Comparison of ENCODE assay signal across 8 mouse cellular contexts in genomic region chr12:111769816-111770577, GRCm38 (mm10). TPM values are rescaled to one million over a fixed set of nuclear protein-coding genes. Genes with fewer than 3 reads are reported as not detected.
DNase-seq lines count a peak whose midpoint lies in the region; ATAC-seq lines count a peak whose summit lies in the region.

No protein-coding gene starts in this region.

- H3K4me3 ChIP-seq in heart, embryonic 16.5 days (ENCODE audit: low read length), result no peak overlapping the region
- H3K4me3 ChIP-seq in neural tube, embryonic 12.5 days, result no peak overlapping the region
- no peak overlapping the region for H3K4me3 ChIP-seq in intestine, embryonic 16.5 days (ENCODE audit: low read length)
- no peak overlapping the region for H3K4me3 ChIP-seq in stomach, embryonic 16.5 days (replicated peaks; ENCODE audit: low read length)

- 0 out of 2 replicates have a peak overlapping the region, but pooled peaks have one; percentile 39 for H3K9ac ChIP-seq in heart, embryonic 16.5 days (ENCODE audit: low read length)
- H3K9ac ChIP-seq in neural tube, embryonic 12.5 days, result no peak overlapping the region
- H3K9ac ChIP-seq in intestine, embryonic 16.5 days (ENCODE audit: low read depth, low read length), result no peak overlapping the region
- no peak overlapping the region for H3K9ac ChIP-seq in stomach, embryonic 16.5 days (ENCODE audit: low read length)

- no peak overlapping the region for H3K4me2 ChIP-seq in heart, embryonic 16.5 days (ENCODE audit: low read depth, low read length)
- no peak overlapping the region for H3K4me2 ChIP-seq in neural tube, embryonic 12.5 days (replicated peaks)
- H3K4me2 ChIP-seq in intestine, embryonic 16.5 days (ENCODE audit: low read depth, low read length), result no peak overlapping the region
- H3K4me2 ChIP-seq in stomach, embryonic 16.5 days (ENCODE audit: low read depth, low read length), result peak overlapping the region; percentile 19; the same call in 1 of the 2 replicates

- peak overlapping the region; percentile 74 for H3K27ac ChIP-seq in heart, embryonic 16.5 days (ENCODE audit: low read length)
- peak overlapping the region; percentile 32; the same call in 1 of the 2 replicates for H3K27ac ChIP-seq in neural tube, embryonic 12.5 days
- H3K27ac ChIP-seq in intestine, embryonic 16.5 days (ENCODE audit: low read length), result peak overlapping the region; percentile 9
- peak overlapping the region; percentile 79 for H3K27ac ChIP-seq in stomach, embryonic 16.5 days (ENCODE audit: low read length)

- intact Hi-C loops in heart, postnatal 10 days (cut with DNase I), result no loop called here

- peaks cover 38% of the 10 kb centered on the region for H3K4me1 ChIP-seq in heart, embryonic 16.5 days (ENCODE audit: control insufficient read depth, insufficient read depth, low read length)
- H3K4me1 ChIP-seq in neural tube, embryonic 12.5 days, result peaks cover 30% of the 10 kb centered on the region
- peaks cover 26% of the 10 kb centered on the region for H3K4me1 ChIP-seq in intestine, embryonic 16.5 days (ENCODE audit: control insufficient read depth, insufficient read depth, low read length)
- H3K4me1 ChIP-seq in stomach, embryonic 16.5 days (ENCODE audit: control insufficient read depth, insufficient read depth, low read length), result peaks cover 35% of the 10 kb centered on the region

- ATAC-seq in heart, embryonic 16.5 days (replicated peaks; ENCODE audit: extremely low read depth, insufficient read depth, low FRiP score), result 0 out of 2 replicates have a peak, but pooled peaks have one; percentile 42
- no peak for ATAC-seq in neural tube, embryonic 12.5 days (ENCODE audit: low FRiP score, low read depth)
- peak; percentile 40; the same call in 1 of the 2 replicates for ATAC-seq in intestine, embryonic 16.5 days
- 0 out of 2 replicates have a peak, but pooled peaks have one; percentile 13 for ATAC-seq in stomach, embryonic 16.5 days (ENCODE audit: insufficient read depth, low FRiP score)

- 38% methylated on average over 9 of the region's 9 CpGs for WGBS in heart, embryonic 16.5 days
- whole genome bisulfite sequencing in neural tube, embryonic 12.5 days, result 58% methylated on average over 8 of the region's 9 CpGs
- 51% methylated on average over 9 of the region's 9 CpGs for WGBS in intestine, embryonic 16.5 days
- 46% methylated on average over 9 of the region's 9 CpGs for WGBS in stomach, embryonic 16.5 days

- DNase-seq in heart, postnatal 10 days, result no peak
- no peak for DNase-seq in neural tube, embryonic 10.5 days (ENCODE audit: extremely low spot score, low spot score)
- no peak for DNase-seq in right cerebral cortex, postnatal 4 days
- no peak for DNase-seq in spleen, postnatal 14 days (ENCODE audit: low spot score in 2 of 2)

- peaks cover 21% of the 10 kb centered on the region for H3K36me3 ChIP-seq in heart, embryonic 16.5 days (ENCODE audit: control insufficient read depth, insufficient read depth)
- peaks cover 31% of the 10 kb centered on the region for H3K36me3 ChIP-seq in neural tube, embryonic 12.5 days
- peaks cover 18% of the 10 kb centered on the region for H3K36me3 ChIP-seq in intestine, embryonic 16.5 days (ENCODE audit: control insufficient read depth, insufficient read depth, low read length)
- peaks cover 15% of the 10 kb centered on the region; the same call in 1 of the 2 replicates for H3K36me3 ChIP-seq in stomach, embryonic 16.5 days (ENCODE audit: control insufficient read depth, insufficient read depth, low read length)

- no peaks in the 10 kb centered on the region for H3K27me3 ChIP-seq in heart, embryonic 16.5 days (ENCODE audit: control insufficient read depth, insufficient read depth, low read length)
- no peaks in the 10 kb centered on the region for H3K27me3 ChIP-seq in neural tube, embryonic 12.5 days (replicated peaks)
- H3K27me3 ChIP-seq in intestine, embryonic 16.5 days (replicated peaks; ENCODE audit: control insufficient read depth, insufficient read depth, low read length), result no peaks in the 10 kb centered on the region
- H3K27me3 ChIP-seq in stomach, embryonic 16.5 days (ENCODE audit: control insufficient read depth, insufficient read depth, low read length), result no peaks in the 10 kb centered on the region

- no peaks in the 10 kb centered on the region for H3K9me3 ChIP-seq in heart, embryonic 16.5 days (replicated peaks; ENCODE audit: control insufficient read depth, low read length)
- H3K9me3 ChIP-seq in neural tube, embryonic 12.5 days, result no peaks in the 10 kb centered on the region
- H3K9me3 ChIP-seq in intestine, embryonic 16.5 days (ENCODE audit: control insufficient read depth, low read length), result no peaks in the 10 kb centered on the region
- no peaks in the 10 kb centered on the region for H3K9me3 ChIP-seq in stomach, embryonic 16.5 days (replicated peaks; ENCODE audit: control insufficient read depth, low read length)

RNA-seq across cellular contexts. Expression of gene Klc1, which starts 11.3 kb away (rescaled TPM):
- 125 and 134 TPM in 2 replicates for polyA plus RNA-seq in heart, embryonic 16.5 days (2015; fragmentation: Nextera tagmentation; extraction: Ambion mirVana)
- 100 to 1,000 TPM; 151 to 166 TPM for total RNA-seq in heart, postnatal 10 days (2021)
- polyA plus RNA-seq in neural tube, embryonic 12.5 days (2016; fragmentation: Nextera tagmentation; extraction: Ambion mirVana), result 481 and 504 TPM in 2 replicates
- polyA plus RNA-seq in intestine, embryonic 16.5 days (2015; fragmentation: Nextera tagmentation; extraction: Ambion mirVana), result 75.7 and 83.4 TPM in 2 replicates
- 90.8 and 96.1 TPM in 2 replicates for polyA plus RNA-seq in stomach, embryonic 16.5 days (2015; fragmentation: Nextera tagmentation; extraction: Ambion mirVana)

RNA-seq across cellular contexts. Expression of gene Xrcc3, which starts 43.7 kb away (rescaled TPM):
- polyA plus RNA-seq in heart, embryonic 16.5 days (2015; fragmentation: Nextera tagmentation; extraction: Ambion mirVana), result 5.6 and 6.7 TPM in 2 replicates
- 1 to 10 TPM; 3.5 to 4.0 TPM for total RNA-seq in heart, postnatal 10 days (2021)
- polyA plus RNA-seq in neural tube, embryonic 12.5 days (2016; fragmentation: Nextera tagmentation; extraction: Ambion mirVana), result 5.5 and 7.5 TPM in 2 replicates
- polyA plus RNA-seq in intestine, embryonic 16.5 days (2015; fragmentation: Nextera tagmentation; extraction: Ambion mirVana), result 10.6 and 11.0 TPM in 2 replicates
- polyA plus RNA-seq in stomach, embryonic 16.5 days (2015; fragmentation: Nextera tagmentation; extraction: Ambion mirVana), result 6.9 and 9.9 TPM in 2 replicates

RNA-seq across cellular contexts. Expression of gene Zfyve21, which starts 44.0 kb away (rescaled TPM):
- polyA plus RNA-seq in heart, embryonic 16.5 days (2015; fragmentation: Nextera tagmentation; extraction: Ambion mirVana), result 111 and 124 TPM in 2 replicates
- 10 to 100 TPM; 44.5 to 53.2 TPM for total RNA-seq in heart, postnatal 10 days (2021)
- 48.8 and 50.9 TPM in 2 replicates for polyA plus RNA-seq in neural tube, embryonic 12.5 days (2016; fragmentation: Nextera tagmentation; extraction: Ambion mirVana)
- polyA plus RNA-seq in intestine, embryonic 16.5 days (2015; fragmentation: Nextera tagmentation; extraction: Ambion mirVana), result 232 and 245 TPM in 2 replicates
- 131 and 137 TPM in 2 replicates for polyA plus RNA-seq in stomach, embryonic 16.5 days (2015; fragmentation: Nextera tagmentation; extraction: Ambion mirVana)

RNA-seq across cellular contexts. Expression of gene Apopt1, which starts 56.9 kb away (rescaled TPM):
- polyA plus RNA-seq in heart, embryonic 16.5 days (2015; fragmentation: Nextera tagmentation; extraction: Ambion mirVana), result 40.2 and 43.9 TPM in 2 replicates
- total RNA-seq in heart, postnatal 10 days (2021), result 10 to 100 TPM; 39.6 to 41.5 TPM
- 54.6 and 57.3 TPM in 2 replicates for polyA plus RNA-seq in neural tube, embryonic 12.5 days (2016; fragmentation: Nextera tagmentation; extraction: Ambion mirVana)
- polyA plus RNA-seq in intestine, embryonic 16.5 days (2015; fragmentation: Nextera tagmentation; extraction: Ambion mirVana), result 56.2 and 58.2 TPM in 2 replicates
- 43.0 and 47.0 TPM in 2 replicates for polyA plus RNA-seq in stomach, embryonic 16.5 days (2015; fragmentation: Nextera tagmentation; extraction: Ambion mirVana)

RNA-seq across cellular contexts. Expression of gene Bag5, which starts 56.9 kb away (rescaled TPM):
- 40.9 and 42.9 TPM in 2 replicates for polyA plus RNA-seq in heart, embryonic 16.5 days (2015; fragmentation: Nextera tagmentation; extraction: Ambion mirVana)
- total RNA-seq in heart, postnatal 10 days (2021), result 10 to 100 TPM; 29.1 to 32.7 TPM
- polyA plus RNA-seq in neural tube, embryonic 12.5 days (2016; fragmentation: Nextera tagmentation; extraction: Ambion mirVana), result 60.1 and 61.8 TPM in 2 replicates
- 43.0 and 46.2 TPM in 2 replicates for polyA plus RNA-seq in intestine, embryonic 16.5 days (2015; fragmentation: Nextera tagmentation; extraction: Ambion mirVana)
- polyA plus RNA-seq in stomach, embryonic 16.5 days (2015; fragmentation: Nextera tagmentation; extraction: Ambion mirVana), result 49.3 and 51.6 TPM in 2 replicates

Comparison
In these comparisons a context has a peak if more than half of its experiments do, and no peak if none do; other contexts are left out.
1. H3K27ac ChIP-seq: peak in every context shown above with its lines; median percentile 79 in stomach, embryonic 16.5 days; 74 in heart, embryonic 16.5 days; 32 in neural tube, embryonic 12.5 days; 9 in intestine, embryonic 16.5 days.